ENCODE assay signal across 8 mouse cellular contexts in the genomic region with DNA sequence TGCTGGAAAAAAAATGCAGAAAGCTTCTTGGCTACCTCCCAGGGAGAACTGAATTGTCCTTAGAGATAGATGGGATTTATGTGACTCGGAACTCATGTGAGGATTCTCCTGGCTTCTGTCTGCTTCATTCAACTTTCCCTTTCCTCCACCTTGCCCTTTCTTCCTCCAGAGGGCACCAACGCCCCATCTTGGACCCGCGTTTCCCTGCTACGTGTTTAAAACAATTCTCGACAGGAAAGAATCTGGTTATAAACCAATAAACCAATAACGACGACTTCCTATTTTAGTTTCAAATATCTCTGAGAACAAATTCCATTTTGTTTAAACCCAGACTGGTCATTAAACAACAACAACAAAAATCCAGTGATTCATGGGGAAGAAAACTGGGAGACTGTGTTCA.
DNase-seq lines count a peak whose midpoint lies in the region; ATAC-seq and TF ChIP-seq lines count a peak whose summit lies in the region.

No protein-coding gene starts in this region.

- 3% methylated on average over 8 of the region's 8 CpGs for WGBS in forebrain, postnatal 0 days
- 9% methylated on average over 8 of the region's 8 CpGs for WGBS in hindbrain, embryonic 14.5 days

- H3K4me3 ChIP-seq in forebrain, postnatal 0 days (ENCODE audit: low read depth, low read length), result no peak overlapping the region
- H3K4me3 ChIP-seq in hindbrain, embryonic 14.5 days (replicated peaks; ENCODE audit: low read length), result no peak overlapping the region

- DNase-seq in Muller cell, postnatal 12 days (ENCODE audit: inconsistent ontology term), result peak; percentile 72
- DNase-seq in c-Kit-positive CD71-negative TER-119-negative erythroid progenitor cells, embryonic 14.5 days (ENCODE audit: low read depth), result peak; percentile 9
- DNase-seq in forebrain, postnatal 0 days, result peak; percentile 84
- peak; percentile 89 for DNase-seq in hindbrain, embryonic 14.5 days (ENCODE audit: low spot score)
- DNase-seq in layer of hippocampus, postnatal 14 days (ENCODE audit: low spot score in 2 of 2), result peak; percentile 74 to 83
- peak; percentile 59 for DNase-seq in lung, postnatal 36 days
- DNase-seq in right cerebral cortex, postnatal 4 days, result peak; percentile 73

- no peaks in the 10 kb centered on the region for H3K4me1 ChIP-seq in forebrain, postnatal 0 days (ENCODE audit: insufficient read depth)
- no peaks in the 10 kb centered on the region for H3K4me1 ChIP-seq in hindbrain, embryonic 14.5 days (replicated peaks; ENCODE audit: control insufficient read depth, insufficient read depth, low read length)

- no peaks in the 10 kb centered on the region for H3K27me3 ChIP-seq in forebrain, postnatal 0 days (ENCODE audit: insufficient read depth, low read length)
- H3K27me3 ChIP-seq in hindbrain, embryonic 14.5 days (ENCODE audit: control insufficient read depth, insufficient read depth, low read length), result no peaks in the 10 kb centered on the region

- H3K9me3 ChIP-seq in forebrain, postnatal 0 days (ENCODE audit: low read length), result no peaks in the 10 kb centered on the region
- no peaks in the 10 kb centered on the region for H3K9me3 ChIP-seq in hindbrain, embryonic 14.5 days (ENCODE audit: control insufficient read depth, low read length)

- H3K4me2 ChIP-seq in forebrain, postnatal 0 days (ENCODE audit: low read depth), result peak overlapping the region; percentile 13; the same call in 1 of the 2 replicates
- H3K4me2 ChIP-seq in hindbrain, embryonic 14.5 days (replicated peaks), result peak overlapping the region; percentile 35

- H3K36me3 ChIP-seq in forebrain, postnatal 0 days (ENCODE audit: insufficient read depth), result no peaks in the 10 kb centered on the region
- H3K36me3 ChIP-seq in hindbrain, embryonic 14.5 days (replicated peaks; ENCODE audit: control insufficient read depth, insufficient read depth), result no peaks in the 10 kb centered on the region

- no peak overlapping the region for H3K27ac ChIP-seq in forebrain, postnatal 0 days (ENCODE audit: low read depth, low read length)
- H3K27ac ChIP-seq in hindbrain, embryonic 14.5 days, result no peak overlapping the region

- peak; percentile 83 for TF ChIP-seq CTCF in forebrain, postnatal 0 days (IDR thresholded peaks at IDR 0.05; ENCODE audit: low read depth)

- ATAC-seq in forebrain, postnatal 0 days, result peak; percentile 70
- no peak for ATAC-seq in hindbrain, embryonic 14.5 days (ENCODE audit: low FRiP score)
- no peak for ATAC-seq in monocyte, adult 5-6 weeks (replicated peaks; ENCODE audit: insufficient number of reproducible peaks, low FRiP score, low TSS enrichment, poor library complexity, severe bottlenecking)

- no peak overlapping the region for H3K9ac ChIP-seq in forebrain, postnatal 0 days
- H3K9ac ChIP-seq in hindbrain, embryonic 14.5 days, result no peak overlapping the region

Comparison
In these comparisons a context has a peak if more than half of its experiments do, and no peak if none do; other contexts are left out.
1. DNase-seq: peak in every context shown above with its lines; median percentile 89 in hindbrain, embryonic 14.5 days; 84 in forebrain, postnatal 0 days; 78 in layer of hippocampus, postnatal 14 days; 73 in right cerebral cortex, postnatal 4 days; 72 in Muller cell, postnatal 12 days; 59 in lung, postnatal 36 days; 9 in c-Kit-positive CD71-negative TER-119-negative erythroid progenitor cells, embryonic 14.5 days.